Mouse (Mus musculus) cortical plate, adult 2 months (tissue): ENCODE measurements around the gene Ipo8. TPM values are rescaled to one million over a fixed set of nuclear protein-coding genes. Genes with fewer than 3 reads are reported as not detected.

Experiments
- H3K27ac ChIP-seq: fragments of 200-500 bp; 2 replicates; pipeline ENCODE4 v1.5.1; 2012; ENCODE audit warnings: low read length, control low read depth, inconsistent platforms; ENCODE audit not compliant: insufficient read depth
- H3K4me1 ChIP-seq: fragments of 200-500 bp; 2 replicates; pipeline ENCODE4 v1.6.1; 2011; ENCODE audit warnings: low read length; ENCODE audit not compliant: control insufficient read depth, insufficient read depth
- H3K4me3 ChIP-seq: fragments of 200-500 bp; 2 replicates; pipeline ENCODE4 v1.5.1; 2011; ENCODE audit warnings: mild to moderate bottlenecking, low read length, control low read depth; ENCODE audit not compliant: insufficient read depth
- CTCF ChIP-seq: fragments of 200-500 bp; IDR thresholded peaks from 2 replicates; pipeline ENCODE4 v1.5.1; 2011; ENCODE audit warnings: mild to moderate bottlenecking, control low read depth, low read length; ENCODE audit not compliant: insufficient read depth; ENCODE audit errors: extremely low read depth
- POLR2A ChIP-seq: fragments of 200-500 bp; IDR thresholded peaks from 2 replicates; pipeline ENCODE4 v1.6.1; 2011; ENCODE audit warnings: mild to moderate bottlenecking, low read length, control low read depth; ENCODE audit not compliant: insufficient read depth; ENCODE audit errors: extremely low read depth
- polyA plus RNA-seq: library from polyadenylated mRNA; depleted of rRNA; stranded (reverse); fragments of >200 nt; gene quantifications from 2 replicates; pipeline ENCODE4 v1.2.3, GENCODE M21; 2012

The Ipo8 gene
- polyA plus RNA-seq, 1 experiment, result 23.3 TPM

DNA sequence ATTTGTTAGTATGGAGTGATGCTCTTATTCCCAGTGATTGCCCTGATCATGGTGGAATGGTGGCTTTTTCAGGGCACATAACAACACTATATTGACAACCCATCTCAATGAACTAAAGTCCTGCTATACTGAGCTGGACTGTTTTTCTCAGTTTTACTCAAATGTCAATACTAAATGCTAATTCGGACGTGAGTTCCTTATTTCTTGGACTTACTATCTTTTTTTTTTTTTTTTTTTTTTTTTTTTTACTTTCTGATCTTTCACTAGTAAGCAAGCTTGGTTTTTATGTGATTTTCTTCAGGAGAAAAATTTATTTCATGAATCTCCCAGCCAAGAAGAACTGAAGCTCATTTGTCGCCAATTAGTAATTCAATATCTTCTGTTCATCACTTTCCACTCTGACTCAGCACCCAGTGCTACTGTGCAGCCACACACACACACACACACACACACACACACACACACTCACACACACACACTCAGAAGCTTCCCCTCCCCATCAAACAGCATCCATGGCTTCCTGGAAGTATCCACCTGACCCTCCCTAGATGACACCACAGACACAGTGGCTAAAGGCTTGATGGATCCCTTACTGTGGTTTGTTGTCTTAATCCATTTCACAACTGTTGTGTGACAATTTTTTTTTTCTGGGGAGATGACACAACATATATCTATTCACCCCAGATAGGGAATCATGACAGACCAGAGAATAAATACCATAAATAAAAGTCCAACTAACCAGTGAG is 69.1 kb downstream of the Ipo8 start:
- TF ChIP-seq CTCF, result no peak
- no peak for TF ChIP-seq POLR2A
- H3K4me3 ChIP-seq, result no peak overlapping the region
- H3K4me1 ChIP-seq, result no peaks in the 10 kb centered on the region
- no peak overlapping the region for H3K27ac ChIP-seq

GRCm38 (mm10) chr6:148761475-148761874 is 69.8 kb downstream of the Ipo8 start:
- TF ChIP-seq POLR2A (no peak), CTCF (no peak)
- Histone ChIP-seq H3K27ac (no peak overlapping the region), H3K4me1 (no peaks in the 10 kb centered on the region), H3K4me3 (no peak overlapping the region)

GRCm38 (mm10) chr6:148756535-148756934 is 74.7 kb downstream of the Ipo8 start:
- Histone ChIP-seq H3K27ac (no peak overlapping the region), H3K4me1 (no peaks in the 10 kb centered on the region), H3K4me3 (no peak overlapping the region)
- TF ChIP-seq CTCF (no peak), POLR2A (no peak)

GRCm38 (mm10) chr6:148751400-148751799 is 79.9 kb downstream of the Ipo8 start:
- H3K27ac ChIP-seq, result no peak overlapping the region
- H3K4me3 ChIP-seq, result no peak overlapping the region
- H3K4me1 ChIP-seq, result no peaks in the 10 kb centered on the region
- TF ChIP-seq CTCF (peak; percentile 56; the same call in 1 of the 2 replicates), POLR2A (no peak)

DNA sequence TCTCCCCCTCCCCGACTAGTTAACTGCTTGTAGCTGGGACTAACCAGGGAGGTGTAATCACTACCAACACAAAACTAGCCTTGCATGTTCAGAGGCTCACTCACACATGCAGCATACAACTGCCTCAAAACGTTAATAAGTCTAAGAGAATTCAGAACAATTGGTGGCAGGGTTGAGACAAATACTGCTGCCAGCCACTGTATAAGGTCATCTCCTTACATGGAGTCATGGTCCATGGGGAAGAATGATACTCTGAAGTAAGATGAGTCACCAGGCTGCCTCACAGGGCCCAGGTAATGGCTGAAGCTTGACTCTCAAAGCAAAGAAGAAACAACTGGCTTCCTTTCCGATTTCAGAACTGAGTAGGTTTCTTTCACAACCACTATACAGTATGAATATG is 81.1 kb downstream of the Ipo8 start:
- Histone ChIP-seq H3K4me1 (no peaks in the 10 kb centered on the region), H3K4me3 (no peak overlapping the region), H3K27ac (no peak overlapping the region)
- TF ChIP-seq POLR2A, result no peak
- no peak for TF ChIP-seq CTCF

GRCm38 (mm10) chr6:148740521-148741226 is 90.6 kb downstream of the Ipo8 start:
- Histone ChIP-seq H3K4me1 (no peaks in the 10 kb centered on the region), H3K27ac (no peak overlapping the region), H3K4me3 (no peak overlapping the region)
- no peak for TF ChIP-seq POLR2A
- TF ChIP-seq CTCF, result no peak

DNA sequence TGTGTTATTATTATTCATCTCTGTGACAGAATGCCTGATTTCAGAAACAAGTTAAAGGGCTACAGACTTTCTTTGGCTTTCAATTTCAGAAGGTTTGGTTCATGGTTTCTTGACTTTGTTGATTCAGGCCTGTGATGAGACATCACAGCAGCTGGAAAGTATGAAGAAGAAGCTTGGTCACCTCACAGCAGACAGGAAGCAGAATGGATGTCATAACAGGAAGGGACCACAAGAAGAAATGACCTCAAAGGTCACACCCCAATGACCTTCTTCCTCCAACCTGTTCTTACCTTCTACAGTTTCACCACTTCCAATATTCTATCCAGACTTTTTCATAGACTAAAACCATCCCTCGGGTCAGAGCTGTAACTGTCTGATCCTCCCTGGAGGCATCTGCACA is 94.9 kb downstream of the Ipo8 start:
- H3K4me1 ChIP-seq, result no peaks in the 10 kb centered on the region
- no peak for TF ChIP-seq CTCF
- no peak for TF ChIP-seq POLR2A
- H3K27ac ChIP-seq, result no peak overlapping the region
- no peak overlapping the region for H3K4me3 ChIP-seq

DNA sequence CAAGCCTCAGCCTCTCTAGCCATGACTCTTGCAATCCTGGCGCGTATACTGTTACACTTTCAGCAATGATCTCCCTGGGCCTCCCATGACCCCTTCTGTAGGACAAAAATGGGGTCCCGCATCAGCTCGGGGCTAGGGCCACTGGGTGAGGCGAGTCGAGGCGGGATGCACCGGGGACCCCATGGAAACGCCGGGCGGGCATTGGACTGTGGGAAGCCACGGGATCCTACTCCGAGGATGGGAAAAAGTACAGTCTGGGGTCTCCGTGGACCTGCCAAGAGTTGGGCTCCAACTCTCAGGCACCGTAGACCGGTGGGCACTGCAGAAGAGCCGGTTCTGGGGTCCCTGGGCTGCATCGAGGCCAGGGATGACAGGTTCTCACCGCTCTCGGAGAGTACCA is 97.3 kb downstream of the Ipo8 start:
- Histone ChIP-seq H3K27ac (no peak overlapping the region), H3K4me1 (no peaks in the 10 kb centered on the region), H3K4me3 (no peak overlapping the region)
- no peak for TF ChIP-seq POLR2A
- TF ChIP-seq CTCF, result no peak

- TF ChIP-seq POLR2A, result no peak
- TF ChIP-seq CTCF, result no peak
- Histone ChIP-seq H3K4me1 (peaks cover 3% of the 10 kb centered on the region; the same call in 1 of the 2 replicates), H3K27ac (no peak overlapping the region), H3K4me3 (no peak overlapping the region)
Observed at GRCm38 (mm10) chr6:148732920-148733319, 98.3 kb downstream of the Ipo8 start.

GRCm38 (mm10) chr6:148728571-148728970 is 102.7 kb downstream of the Ipo8 start:
- H3K4me1 ChIP-seq, result peaks cover 3% of the 10 kb centered on the region; the same call in 1 of the 2 replicates
- TF ChIP-seq POLR2A (no peak), CTCF (no peak)
- no peak overlapping the region for H3K27ac ChIP-seq
- no peak overlapping the region for H3K4me3 ChIP-seq
